Mouse (Mus musculus): ENCODE measurements around the gene Pde4d.

The Pde4d gene

GRCm38 (mm10) chr13:109558341-109559257, 1108.9 kb downstream of the Pde4d start:
- peak; percentile 35 for DNase-seq (ENCODE audit: low read depth, low spot score)

- no peak for DNase-seq (ENCODE audit: low read depth, low spot score)
Measured at GRCm38 (mm10) chr13:109560261-109560660, 1110.5 kb downstream of the Pde4d start.

- DNase-seq (ENCODE audit: low read depth, low spot score) = no peak
Measured at GRCm38 (mm10) chr13:109568638-109569468, 1119.1 kb downstream of the Pde4d start.

GRCm38 (mm10) chr13:109569491-109569890, 1119.7 kb downstream of the Pde4d start:
- no peak for DNase-seq (ENCODE audit: low read depth, low spot score)

- no peak for DNase-seq (ENCODE audit: low read depth, low spot score)
Measured at GRCm38 (mm10) chr13:109576725-109577124, 1127.0 kb downstream of the Pde4d start.

GRCm38 (mm10) chr13:109577454-109577853, 1127.7 kb downstream of the Pde4d start:
- DNase-seq (ENCODE audit: low read depth, low spot score) = no peak

GRCm38 (mm10) chr13:109577901-109578300, 1128.2 kb downstream of the Pde4d start:
- no peak for DNase-seq (ENCODE audit: low read depth, low spot score)

GRCm38 (mm10) chr13:109581284-109582070, 1131.7 kb downstream of the Pde4d start:
- no peak for DNase-seq (ENCODE audit: low read depth, low spot score)

- no peak for DNase-seq (ENCODE audit: low read depth, low spot score)
Measured at GRCm38 (mm10) chr13:109590048-109590447, 1140.3 kb downstream of the Pde4d start.

GRCm38 (mm10) chr13:109592192-109592797, 1142.5 kb downstream of the Pde4d start:
- no peak for DNase-seq (ENCODE audit: low read depth, low spot score)

- peak; percentile 93 for DNase-seq (ENCODE audit: low read depth, low spot score)
Measured at GRCm38 (mm10) chr13:109599711-109600110, 1150.0 kb downstream of the Pde4d start.

- DNase-seq (ENCODE audit: low read depth, low spot score) = no peak
Measured at GRCm38 (mm10) chr13:109604017-109604416, 1154.3 kb downstream of the Pde4d start.

GRCm38 (mm10) chr13:109605140-109605539, 1155.4 kb downstream of the Pde4d start:
- DNase-seq (ENCODE audit: low read depth, low spot score) = no peak

GRCm38 (mm10) chr13:109609106-109609804, 1159.5 kb downstream of the Pde4d start:
- no peak for DNase-seq (ENCODE audit: low read depth, low spot score)

- peak; percentile 87 for DNase-seq (ENCODE audit: low read depth, low spot score)
Measured at GRCm38 (mm10) chr13:109609805-109610187, 1160.0 kb downstream of the Pde4d start.

- peak; percentile 27 for DNase-seq (ENCODE audit: low read depth, low spot score)
Measured at GRCm38 (mm10) chr13:109610772-109611171, 1161.0 kb downstream of the Pde4d start.

- DNase-seq (ENCODE audit: low read depth, low spot score) = no peak
Measured at GRCm38 (mm10) chr13:109615213-109615784, 1165.6 kb downstream of the Pde4d start.

GRCm38 (mm10) chr13:109615785-109616281, 1166.1 kb downstream of the Pde4d start:
- peak; percentile 72 for DNase-seq (ENCODE audit: low read depth, low spot score)

- DNase-seq (ENCODE audit: low read depth, low spot score) = no peak
Measured at GRCm38 (mm10) chr13:109619158-109619657, 1169.5 kb downstream of the Pde4d start.

- no peak for DNase-seq (ENCODE audit: low read depth, low spot score)
Measured at GRCm38 (mm10) chr13:109622207-109622606, 1172.5 kb downstream of the Pde4d start.
